Mouse (Mus musculus) midbrain, postnatal 0 days (tissue): Measurements from ENCODE around the gene Lrrc32. TPM values are rescaled to one million over a fixed set of nuclear protein-coding genes. Genes with fewer than 3 reads are reported as not detected.

Source experiments
- ATAC-seq: fragments of 200-750 bp; cut with Nextera tagmentation; 2 replicates; pipeline ENCODE4 v1.8.0; 2017; ENCODE audit warnings: moderate number of reproducible peaks, mild to moderate bottlenecking, moderate TSS enrichment, moderate library complexity; ENCODE audit not compliant: low FRiP score
- DNase-seq: peaks from one replicate; pipeline ENCODE4 v3.0.0-alpha.2; 2015; ENCODE audit warnings: low spot score
- H3K27ac ChIP-seq: fragments of 300-500 bp; sonication (generic); 2 replicates; pipeline ENCODE4 v1.5.1; 2014; ENCODE audit warnings: low read depth, mild to moderate bottlenecking, low read length, mixed read lengths
- H3K27me3 ChIP-seq: fragments of 300-500 bp; sonication (generic); 2 replicates; pipeline ENCODE4 v1.6.1; 2014; ENCODE audit warnings: low read length, control low read depth, mixed read lengths; ENCODE audit not compliant: insufficient read depth
- H3K36me3 ChIP-seq: fragments of 300-500 bp; sonication (generic); 2 replicates; pipeline ENCODE4 v1.6.1; 2014; ENCODE audit warnings: low read length, control low read depth, mixed read lengths; ENCODE audit not compliant: insufficient read depth
- H3K4me1 ChIP-seq: fragments of 300-500 bp; sonication (generic); 2 replicates; pipeline ENCODE4 v1.6.1; 2014; ENCODE audit warnings: mild to moderate bottlenecking, control low read depth, antibody characterized with exemption, low read length, mixed read lengths; ENCODE audit not compliant: insufficient read depth
- H3K4me2 ChIP-seq: fragments of 300-500 bp; sonication (generic); 2 replicates; pipeline ENCODE4 v1.6.1; 2014; ENCODE audit warnings: low read depth, mild to moderate bottlenecking, low read length, mixed read lengths; ENCODE audit not compliant: poor library complexity, severe bottlenecking
- H3K4me3 ChIP-seq: fragments of 300-500 bp; sonication (generic); 2 replicates; pipeline ENCODE4 v1.5.1; 2014; ENCODE audit warnings: low read depth, mild to moderate bottlenecking, low read length, moderate library complexity
- H3K9ac ChIP-seq: fragments of 300-500 bp; sonication (generic); replicated peaks from 2 replicates; pipeline ENCODE4 v1.6.1; 2014; ENCODE audit warnings: mild to moderate bottlenecking, low read length, moderate library complexity, mixed read lengths; ENCODE audit not compliant: poor library complexity, severe bottlenecking
- H3K9me3 ChIP-seq: fragments of 300-500 bp; sonication (generic); 2 replicates; pipeline ENCODE4 v1.6.1; 2016; ENCODE audit warnings: low read length, control low read depth
- CTCF ChIP-seq: IDR thresholded peaks from 2 replicates; pipeline ENCODE4 v1.5.1; 2016; ENCODE audit warnings: antibody characterized with exemption, mild to moderate bottlenecking
- WGBS: fragments of 180-500 bp; shearing (Covaris S2); extraction: QIAGEN DNeasy Blood & Tissue Kit; methylation state at CpG from one replicate; pipeline ENCODE4 v1.1.7; 2014; 5-methylcytosine and 5-hydroxymethylcytosine counted together
- polyA plus RNA-seq: library from polyadenylated mRNA; unstranded; fragments of >200 nt; fragmentation: Nextera tagmentation; extraction: Ambion mirVana; gene quantifications from 2 replicates; pipeline ENCODE4 v1.2.1, GENCODE M21; 2015
- total RNA-seq: library from RNA; depleted of rRNA; stranded (reverse); fragments of >200 nt; gene quantifications from 2 replicates; pipeline ENCODE4 v1.2.3, GENCODE M21; 2014

Lrrc32 gene
- total and polyA plus RNA-seq, 2 experiments from 2014 or later = 5.2 to 7.6 TPM

GRCm38 (mm10) chr7:98537210-98537966 lies 48.3 kb downstream of the Lrrc32 start:
- TF ChIP-seq CTCF = no peak
- H3K4me3 ChIP-seq = no peak overlapping the region
- no peak overlapping the region for H3K9ac ChIP-seq
- no peak overlapping the region for H3K4me2 ChIP-seq
- no peaks in the 10 kb centered on the region for H3K27me3 ChIP-seq
- no peaks in the 10 kb centered on the region for H3K9me3 ChIP-seq
- no peaks in the 10 kb centered on the region for H3K36me3 ChIP-seq
- H3K4me1 ChIP-seq = no peaks in the 10 kb centered on the region
- DNase-seq = peak; percentile 37
- WGBS = 20% methylated on average over 10 of the region's 10 CpGs
- no peak overlapping the region for H3K27ac ChIP-seq
- peak; percentile 44; the same call in 1 of the 2 replicates for ATAC-seq

GRCm38 (mm10) chr7:98537967-98538573 lies 49.0 kb downstream of the Lrrc32 start:
- Histone ChIP-seq H3K9me3 (no peaks in the 10 kb centered on the region), H3K4me3 (no peak overlapping the region), H3K27me3 (no peaks in the 10 kb centered on the region), H3K27ac (no peak overlapping the region), H3K9ac (no peak overlapping the region), H3K36me3 (no peaks in the 10 kb centered on the region), H3K4me2 (no peak overlapping the region), H3K4me1 (no peaks in the 10 kb centered on the region)
- DNase-seq (peak; percentile 26), ATAC-seq (no peak; the same call in 1 of the 2 replicates)
- TF ChIP-seq CTCF = no peak
- 19% methylated on average over 8 of the region's 8 CpGs for WGBS

- Histone ChIP-seq H3K27me3 (no peaks in the 10 kb centered on the region), H3K4me2 (no peak overlapping the region), H3K4me1 (no peaks in the 10 kb centered on the region), H3K4me3 (no peak overlapping the region), H3K9me3 (no peaks in the 10 kb centered on the region), H3K27ac (no peak overlapping the region), H3K36me3 (no peaks in the 10 kb centered on the region), H3K9ac (no peak overlapping the region)
- WGBS = 56% methylated on average over 2 of the region's 2 CpGs
- no peak for DNase-seq
- ATAC-seq = no peak
- TF ChIP-seq CTCF = no peak
These were observed 51.8 kb downstream of the Lrrc32 start for GRCm38 (mm10) chr7:98540879-98541278.

- ATAC-seq = no peak
- Histone ChIP-seq H3K27me3 (no peaks in the 10 kb centered on the region), H3K4me3 (no peak overlapping the region), H3K9me3 (no peaks in the 10 kb centered on the region), H3K9ac (no peak overlapping the region), H3K27ac (no peak overlapping the region), H3K4me2 (no peak overlapping the region), H3K36me3 (no peaks in the 10 kb centered on the region), H3K4me1 (no peaks in the 10 kb centered on the region)
- TF ChIP-seq CTCF = no peak
- no peak for DNase-seq
- WGBS = 96% methylated on average over 5 of the region's 5 CpGs
These were observed 52.5 kb downstream of the Lrrc32 start for GRCm38 (mm10) chr7:98541564-98541963.

- 95% methylated on average over 3 of the region's 3 CpGs for WGBS
- no peaks in the 10 kb centered on the region for H3K27me3 ChIP-seq
- DNase-seq = no peak
- ATAC-seq = no peak
- H3K4me2 ChIP-seq = no peak overlapping the region
- H3K27ac ChIP-seq = no peak overlapping the region
- TF ChIP-seq CTCF = no peak
- H3K4me3 ChIP-seq = no peak overlapping the region
- H3K36me3 ChIP-seq = no peaks in the 10 kb centered on the region
- no peak overlapping the region for H3K9ac ChIP-seq
- no peaks in the 10 kb centered on the region for H3K9me3 ChIP-seq
- H3K4me1 ChIP-seq = no peaks in the 10 kb centered on the region
These were observed 53.2 kb downstream of the Lrrc32 start for GRCm38 (mm10) chr7:98542267-98542666.

GRCm38 (mm10) chr7:98542731-98543142 lies 53.7 kb downstream of the Lrrc32 start:
- Histone ChIP-seq H3K9ac (no peak overlapping the region), H3K4me2 (no peak overlapping the region), H3K4me3 (no peak overlapping the region), H3K27me3 (no peaks in the 10 kb centered on the region), H3K36me3 (no peaks in the 10 kb centered on the region), H3K4me1 (no peaks in the 10 kb centered on the region), H3K9me3 (no peaks in the 10 kb centered on the region), H3K27ac (no peak overlapping the region)
- DNase-seq (no peak), ATAC-seq (no peak)
- 68% methylated on average over 6 of the region's 6 CpGs for WGBS
- no peak for TF ChIP-seq CTCF
